In genomic region chr11:70084563-70084962, GRCm38 (mm10) we compare ENCODE assay signal across 21 mouse cellular contexts. TPM values are rescaled to one million over a fixed set of nuclear protein-coding genes. Genes with fewer than 3 reads are reported as not detected.
DNase-seq lines count a peak whose midpoint lies in the region; ATAC-seq and TF ChIP-seq lines count a peak whose summit lies in the region.
"Had no signal": no experiment of that assay in that cellular context is flagged by ENCODE, and none has a peak within 500 bp of the region (broad histone marks: within the 10 kb centered on the region; RNA-seq: fewer than 3 reads in every experiment).

No protein-coding gene starts in this region.

- ATAC-seq in heart, embryonic 12.5 days (ENCODE audit: insufficient number of reproducible peaks, low FRiP score) = no peak
- ATAC-seq: hindbrain, postnatal 0 days; midbrain, embryonic 16.5 days had no signal

- H3K27me3 ChIP-seq in heart, adult 2 months (ENCODE audit: control insufficient read depth, insufficient read depth, low read length) = no peaks in the 10 kb centered on the region
- no peaks in the 10 kb centered on the region for H3K27me3 ChIP-seq in heart, embryonic 12.5 days (replicated peaks)
- H3K27me3 ChIP-seq: lung, embryonic 15.5 days had no signal

- H3K9ac ChIP-seq in heart, adult 2 months (ENCODE audit: low read depth, low read length) = no peak overlapping the region
- H3K9ac ChIP-seq in heart, embryonic 12.5 days = no peak overlapping the region
- H3K9ac ChIP-seq: kidney, embryonic 15.5 days; lung, embryonic 15.5 days had no signal

- no peaks in the 10 kb centered on the region for H3K36me3 ChIP-seq in heart, adult 2 months (ENCODE audit: control insufficient read depth, insufficient read depth, low read length)
- no peaks in the 10 kb centered on the region for H3K36me3 ChIP-seq in heart, embryonic 12.5 days
- H3K36me3 ChIP-seq: kidney, embryonic 15.5 days; lung, embryonic 15.5 days had no signal

- TF ChIP-seq CTCF in heart, adult 2 months (IDR thresholded peaks at IDR 0.05) = no peak

- no peaks in the 10 kb centered on the region; the same call in 1 of the 2 replicates for H3K4me1 ChIP-seq in heart, adult 2 months (ENCODE audit: control insufficient read depth, insufficient read depth, low read length)
- H3K4me1 ChIP-seq in heart, embryonic 12.5 days (replicated peaks) = no peaks in the 10 kb centered on the region
- H3K4me1 ChIP-seq: kidney, embryonic 15.5 days; lung, embryonic 15.5 days had no signal

- 0 out of 2 replicates have a peak, but pooled peaks have one; percentile 19 for TF ChIP-seq EP300 in heart, adult 2 months (IDR thresholded peaks at IDR 0.05; ENCODE audit: insufficient read depth, low read depth, low read length)

- H3K79me2 ChIP-seq in heart, adult 2 months (replicated peaks; ENCODE audit: control insufficient read depth, insufficient read depth, low read length) = no peaks in the 10 kb centered on the region

- H3K4me2 ChIP-seq in heart, embryonic 12.5 days = no peak overlapping the region
- H3K4me2 ChIP-seq: kidney, embryonic 15.5 days; lung, embryonic 15.5 days had no signal

- H3K4me3 ChIP-seq in heart, adult 2 months = no peak overlapping the region
- H3K4me3 ChIP-seq in heart, embryonic 12.5 days = no peak overlapping the region
- H3K4me3 ChIP-seq: erythroblast, embryonic 14.5 days; kidney, embryonic 15.5 days; lung, embryonic 15.5 days had no signal

- DNase-seq in heart, adult 2 months = peak in 1 of 2 experiments; percentile 52
- DNase-seq in spleen, postnatal 36 days (ENCODE audit: low spot score in 2 of 2) = peak; percentile 6 to 28
- no peak for DNase-seq in spleen, adult 12 weeks (ENCODE audit: low spot score)
- DNase-seq in heart, postnatal 25 days (ENCODE audit: low spot score) = peak; percentile 5
- DNase-seq in telencephalon, adult 2 months (ENCODE audit: low read depth, low spot score) = peak; percentile 26
- no peak for DNase-seq in adipocyte (ENCODE audit: low spot score)
- DNase-seq in urinary bladder, adult 2 months (ENCODE audit: low spot score) = no peak
- DNase-seq: adrenal gland, adult 8-10 months; cerebellum, adult 11-12 months; embryo, embryonic 11 days; thymus, postnatal 4 days had no signal

- H3K27ac ChIP-seq in heart, adult 2 months = no peak overlapping the region
- no peak overlapping the region for H3K27ac ChIP-seq in heart, embryonic 12.5 days (ENCODE audit: poor library complexity, severe bottlenecking)
- H3K27ac ChIP-seq: hindbrain, postnatal 0 days; kidney, embryonic 15.5 days; lung, embryonic 15.5 days had no signal

- WGBS in heart, adult 2 months = 68% methylated on average over 8 of the region's 8 CpGs
- 83% methylated on average over 8 of the region's 8 CpGs for WGBS in heart, embryonic 12.5 days

- TF ChIP-seq POLR2A in heart, adult 2 months (IDR thresholded peaks at IDR 0.05; ENCODE audit: insufficient read depth, low read depth, low read length) = no peak

- H3K9me3 ChIP-seq in heart, embryonic 12.5 days (replicated peaks) = peaks cover 3% of the 10 kb centered on the region; the same call in 1 of the 2 replicates
- H3K9me3 ChIP-seq: kidney, embryonic 15.5 days; lung, embryonic 15.5 days had no signal

- intact Hi-C loops in heart, adult 2 months (cut with DNase I) = no loop called here
- intact Hi-C loops in heart, postnatal 25 days (cut with DNase I) = no loop called here

RNA-seq across cellular contexts. Expression of gene Asgr2, which starts 7.9 kb away (rescaled TPM):
- total RNA-seq in heart, adult 2 months (2021) = under 1 TPM in 1 of 2 experiments, not detected in 1; 0.16 TPM
- 0.31 and 0.56 TPM in 2 replicates for polyA plus RNA-seq in heart, adult 2 months (2012; rRNA removed)
- not detected in 2 replicates for polyA plus RNA-seq in heart, embryonic 12.5 days (2016; fragmentation: Nextera tagmentation; extraction: Ambion mirVana)
- not detected for total RNA-seq in heart, postnatal 25 days (2021)
- 2.0 and 2.5 TPM in 2 replicates for polyA plus RNA-seq in urinary bladder, adult 2 months (2012; rRNA removed)
- total RNA-seq: hindbrain, postnatal 0 days; layer of hippocampus, postnatal 25 days had no signal
- polyA plus RNA-seq: erythroblast, embryonic 14.5 days; hindbrain, postnatal 0 days; limb, embryonic 11.5 days; midbrain, embryonic 16.5 days; neural tube, embryonic 14.5 days had no signal

RNA-seq across cellular contexts. Expression of gene Asgr1, which starts 30.7 kb away (rescaled TPM):
- total RNA-seq in heart, adult 2 months (2021) = not detected
- 0.50 TPM in 1 of 2 replicates, not detected in the other for polyA plus RNA-seq in heart, adult 2 months (2012; rRNA removed)
- 0.15 and 0.19 TPM in 2 replicates for polyA plus RNA-seq in heart, embryonic 12.5 days (2016; fragmentation: Nextera tagmentation; extraction: Ambion mirVana)
- not detected for total RNA-seq in heart, postnatal 25 days (2021)
- 0.07 TPM in 1 of 2 replicates, not detected in the other for polyA plus RNA-seq in urinary bladder, adult 2 months (2012; rRNA removed)
- polyA plus RNA-seq: erythroblast, embryonic 14.5 days; heart, embryonic 16.5 days; neural tube, embryonic 14.5 days had no signal

RNA-seq across cellular contexts. Expression of gene Mgl2, which starts 45.6 kb away (rescaled TPM):
- 1 to 10 TPM; 5.6 to 6.7 TPM for total RNA-seq in heart, adult 2 months (2021)
- 7.4 and 9.7 TPM in 2 replicates for polyA plus RNA-seq in heart, adult 2 months (2012; rRNA removed)
- polyA plus RNA-seq in heart, embryonic 12.5 days (2016; fragmentation: Nextera tagmentation; extraction: Ambion mirVana) = 0.24 TPM in 1 of 2 replicates, not detected in the other
- total RNA-seq in heart, postnatal 25 days (2021) = 1 to 10 TPM; 4.3 to 4.4 TPM
- 41.3 and 51.9 TPM in 2 replicates for polyA plus RNA-seq in urinary bladder, adult 2 months (2012; rRNA removed)
- total RNA-seq: hindbrain, postnatal 0 days had no signal
- polyA plus RNA-seq: erythroblast, embryonic 14.5 days; limb, embryonic 11.5 days had no signal

Comparison
In these comparisons a context has a peak if more than half of its experiments do, and no peak if none do; other contexts are left out.
1. DNase-seq: peak in spleen, postnatal 36 days (2 of 2), heart, postnatal 25 days (single experiment) and telencephalon, adult 2 months (single experiment); none in spleen, adult 12 weeks (single experiment), adipocyte (single experiment) and urinary bladder, adult 2 months (single experiment).